Mouse (Mus musculus) WW6 (cell line): Measurements from ENCODE around the gene Lsg1.

ENCODE experiments used
- DNase-seq: peaks from one replicate; pipeline ENCODE4 v3.0.0-alpha.2; 2013; ENCODE audit warnings: low read depth, low spot score

The Lsg1 gene

DNA sequence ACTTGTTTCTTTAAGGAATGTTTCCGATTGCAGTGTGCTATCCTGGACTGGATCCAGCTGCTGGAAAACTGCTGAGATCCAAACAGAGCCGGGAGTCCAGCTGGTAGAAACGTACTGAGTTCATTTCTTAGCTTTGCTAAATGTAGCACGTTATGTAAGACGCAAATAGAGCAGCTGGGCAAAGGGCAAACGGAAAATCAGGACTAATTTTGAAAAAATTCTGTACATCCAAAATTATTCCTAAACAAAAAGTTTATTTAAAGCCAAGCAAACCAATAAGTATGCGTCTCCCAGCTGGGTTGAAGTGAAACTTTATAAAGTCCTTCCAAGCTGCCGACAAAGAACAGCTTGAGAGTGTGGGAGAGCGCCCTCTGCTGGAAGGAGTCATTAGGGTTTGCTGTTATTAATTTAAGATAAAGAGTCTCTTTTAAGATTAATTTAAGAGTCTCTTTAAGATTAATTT, 67.0 kb downstream of the Lsg1 start:
- DNase-seq: no peak

DNA sequence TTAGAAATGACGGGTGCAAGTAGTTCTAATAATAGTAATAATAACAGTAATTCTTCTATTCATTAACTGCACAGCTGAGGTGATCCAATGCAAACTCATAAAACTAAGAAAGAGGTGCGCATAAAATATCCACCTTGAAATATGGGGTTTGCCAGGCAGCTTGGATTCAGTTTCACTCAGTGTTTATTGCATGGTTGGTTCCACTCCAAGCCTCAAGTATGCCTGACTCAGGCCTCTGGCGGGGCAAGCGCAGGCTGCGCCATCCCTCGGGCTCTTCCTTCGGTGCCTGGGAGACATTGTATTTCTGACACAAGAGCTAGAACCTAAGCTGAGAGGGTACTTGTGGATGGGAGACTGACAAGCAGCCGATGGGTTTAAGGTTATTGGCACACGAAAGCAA, 68.8 kb downstream of the Lsg1 start:
- no peak for DNase-seq

GRCm38 (mm10) chr16:30517666-30518283, 69.6 kb downstream of the Lsg1 start:
- DNase-seq: no peak

GRCm38 (mm10) chr16:30516993-30517392, 70.4 kb downstream of the Lsg1 start:
- no peak for DNase-seq

DNA sequence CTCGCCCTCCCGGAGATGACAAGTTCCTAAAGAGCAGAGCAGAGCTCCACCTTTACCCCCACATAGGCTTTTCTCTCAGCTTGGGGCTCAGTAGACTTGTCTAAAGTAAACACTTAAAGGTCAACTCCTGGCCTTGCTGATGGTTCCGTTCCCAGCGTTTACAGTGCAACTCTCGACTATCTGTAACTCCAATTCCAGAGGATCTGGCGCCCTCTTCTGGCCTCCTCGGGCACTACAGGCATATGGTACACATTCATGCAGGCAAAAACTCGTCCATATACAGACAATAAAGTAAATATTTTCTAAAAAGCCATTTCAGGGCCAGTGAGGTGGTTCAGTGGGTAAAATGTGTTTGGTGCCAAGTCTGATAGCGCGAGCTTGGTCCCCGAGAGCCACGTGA, 72.0 kb downstream of the Lsg1 start:
- no peak for DNase-seq

DNA sequence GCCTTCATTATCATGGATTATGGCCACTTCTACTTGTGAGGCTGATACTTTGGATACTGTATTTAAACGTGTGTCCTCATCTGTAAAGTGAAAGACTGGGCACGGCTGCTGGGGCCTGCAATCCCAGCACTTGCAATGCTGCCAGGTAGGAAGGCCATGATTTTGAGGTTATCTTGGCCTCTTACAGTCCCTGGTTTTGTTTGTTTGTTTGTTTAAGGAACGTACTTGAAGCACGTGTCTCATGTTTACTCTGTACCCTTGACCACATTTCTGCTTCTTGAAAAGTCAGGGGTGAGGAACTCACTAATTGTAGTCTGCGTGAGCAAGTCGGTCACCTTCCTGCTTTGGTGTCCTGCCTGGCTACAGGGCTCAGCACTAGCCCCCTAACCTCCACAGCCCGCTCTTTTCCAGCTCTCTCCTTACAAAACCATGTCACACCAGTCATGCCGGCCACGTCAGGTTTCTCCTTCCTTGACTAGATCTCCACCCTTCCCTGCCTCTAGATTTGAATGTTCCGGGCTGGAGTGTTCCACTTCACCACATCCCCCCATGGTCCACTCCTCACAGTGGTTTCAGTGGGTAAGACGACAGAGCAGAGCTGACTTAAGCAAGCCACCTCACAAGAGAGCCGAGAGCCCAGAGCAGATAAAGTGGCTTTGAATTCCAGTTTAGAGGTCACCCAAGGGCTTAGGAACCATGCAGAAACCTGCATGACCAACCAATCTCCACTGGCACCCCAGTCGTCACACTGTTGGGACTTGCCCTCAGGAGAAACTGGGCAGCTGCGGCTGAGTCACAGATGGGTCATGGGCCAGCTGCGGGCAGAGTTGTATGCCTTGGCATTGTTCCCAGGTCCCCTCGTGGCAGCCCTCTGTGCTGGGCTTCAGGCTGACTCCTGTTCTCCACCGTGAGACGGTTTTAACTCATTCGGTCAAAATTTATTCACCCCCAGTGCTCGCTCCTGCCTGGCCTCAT, 74.1 kb downstream of the Lsg1 start:
- no peak for DNase-seq

DNA sequence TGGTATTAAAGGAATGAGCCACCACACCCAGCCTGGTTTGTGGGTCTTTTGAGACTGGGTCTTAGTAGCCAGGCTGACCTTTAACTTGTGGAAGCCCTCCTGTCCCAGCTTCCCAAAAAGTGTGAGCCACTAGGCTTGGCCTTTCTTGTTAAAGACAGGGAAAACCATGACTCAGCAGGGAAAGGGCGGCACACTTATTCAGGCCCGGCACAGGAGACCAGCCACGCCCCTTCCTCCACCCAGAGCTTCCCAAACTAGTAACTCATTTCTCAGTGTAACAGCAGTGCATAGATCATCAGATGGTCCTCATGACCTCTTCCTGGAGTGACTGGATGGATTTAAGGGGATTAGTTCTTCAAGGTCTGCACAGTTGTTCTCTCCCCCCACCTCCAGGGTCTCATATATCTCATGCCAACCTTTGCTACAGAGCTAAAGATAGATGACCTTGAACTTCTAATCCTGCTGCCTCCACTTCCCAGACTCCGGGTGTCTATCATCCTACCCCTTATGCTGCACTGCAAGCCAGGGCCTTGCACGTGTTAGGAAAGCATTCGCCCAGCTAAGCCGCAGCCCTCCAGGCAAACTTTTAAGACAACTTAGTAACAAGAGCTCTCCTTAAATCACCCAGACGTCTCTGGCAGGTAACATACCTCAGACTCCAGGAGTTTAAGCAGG, 74.9 kb downstream of the Lsg1 start:
- no peak for DNase-seq

GRCm38 (mm10) chr16:30511563-30512340, 75.6 kb downstream of the Lsg1 start:
- DNase-seq: no peak

GRCm38 (mm10) chr16:30510504-30511451, 76.6 kb downstream of the Lsg1 start:
- no peak for DNase-seq
